Comparison of ENCODE assay signal across 20 mouse cellular contexts in genomic region chr12:95994963-95995362, GRCm38 (mm10).
DNase-seq lines count a peak whose midpoint lies in the region; ATAC-seq and TF ChIP-seq lines count a peak whose summit lies in the region.
"Had no signal": no experiment of that assay in that cellular context is flagged by ENCODE, and none has a peak within 500 bp of the region (broad histone marks: within the 10 kb centered on the region; RNA-seq: fewer than 3 reads in every experiment).

No protein-coding gene starts in this region.

- ATAC-seq in limb, embryonic 12.5 days (ENCODE audit: insufficient number of reproducible peaks, insufficient read depth, low FRiP score, low TSS enrichment, low read depth): no peak
- peak; percentile 86 for ATAC-seq in limb, embryonic 13.5 days (ENCODE audit: low FRiP score, low read depth)
- no peak for ATAC-seq in forebrain, postnatal 0 days
- ATAC-seq: CD4-positive, CD25-positive, alpha-beta regulatory T cell, adult 4 months; forebrain, embryonic 16.5 days; intestine, embryonic 16.5 days had no signal

- no peak overlapping the region for H3K4me3 ChIP-seq in limb, embryonic 12.5 days (replicated peaks)
- no peak overlapping the region for H3K4me3 ChIP-seq in limb, embryonic 10.5 days
- H3K4me3 ChIP-seq in limb, embryonic 13.5 days: no peak overlapping the region
- no peak overlapping the region for H3K4me3 ChIP-seq in midbrain, embryonic 10.5 days
- no peak overlapping the region for H3K4me3 ChIP-seq in forebrain, postnatal 0 days (ENCODE audit: low read depth, low read length)
- H3K4me3 ChIP-seq: forebrain, embryonic 12.5 days; heart, embryonic 12.5 days; hindbrain, embryonic 15.5 days had no signal

- peak; percentile 9 for DNase-seq in adrenal gland, postnatal 10 days
- no peak for DNase-seq in adrenal gland, adult 18-20 months (ENCODE audit: low spot score in 2 of 2)
- DNase-seq in limb, embryonic 10.5 days (ENCODE audit: low spot score): no peak
- DNase-seq in midbrain, embryonic 10.5 days (ENCODE audit: low spot score): no peak
- no peak for DNase-seq in forebrain, postnatal 0 days
- DNase-seq: adrenal gland, postnatal 14 days; B cell, adult 2 months; cerebellum, adult 18-20 months; cerebellum, adult 9-11 months; gastrocnemius, postnatal 14 days; heart, postnatal 36 days had no signal

- WGBS in limb, embryonic 12.5 days: 41% methylated on average over 2 of the region's 2 CpGs
- WGBS in limb, embryonic 10.5 days: 76% methylated on average over 2 of the region's 2 CpGs
- WGBS in limb, embryonic 13.5 days: 23% methylated on average over 2 of the region's 2 CpGs
- 79% methylated on average over 2 of the region's 2 CpGs for WGBS in midbrain, embryonic 10.5 days
- 36% methylated on average over 2 of the region's 2 CpGs for WGBS in forebrain, postnatal 0 days

- no peaks in the 10 kb centered on the region for H3K9me3 ChIP-seq in limb, embryonic 12.5 days
- H3K9me3 ChIP-seq in limb, embryonic 10.5 days (replicated peaks): no peaks in the 10 kb centered on the region
- no peaks in the 10 kb centered on the region for H3K9me3 ChIP-seq in limb, embryonic 13.5 days
- no peaks in the 10 kb centered on the region for H3K9me3 ChIP-seq in midbrain, embryonic 10.5 days (replicated peaks)
- no peaks in the 10 kb centered on the region for H3K9me3 ChIP-seq in forebrain, postnatal 0 days (ENCODE audit: low read length)
- H3K9me3 ChIP-seq: forebrain, embryonic 12.5 days; heart, embryonic 12.5 days; hindbrain, embryonic 15.5 days had no signal

- no peak for TF ChIP-seq CTCF in forebrain, postnatal 0 days (IDR thresholded peaks at IDR 0.05; ENCODE audit: low read depth)

- H3K36me3 ChIP-seq in limb, embryonic 12.5 days: no peaks in the 10 kb centered on the region
- H3K36me3 ChIP-seq in limb, embryonic 10.5 days: no peaks in the 10 kb centered on the region
- no peaks in the 10 kb centered on the region for H3K36me3 ChIP-seq in limb, embryonic 13.5 days
- no peaks in the 10 kb centered on the region for H3K36me3 ChIP-seq in midbrain, embryonic 10.5 days
- no peaks in the 10 kb centered on the region for H3K36me3 ChIP-seq in forebrain, postnatal 0 days (ENCODE audit: insufficient read depth)
- H3K36me3 ChIP-seq: forebrain, embryonic 12.5 days; G1E; heart, embryonic 12.5 days; hindbrain, embryonic 15.5 days had no signal

- no peak overlapping the region for H3K4me2 ChIP-seq in limb, embryonic 12.5 days
- H3K4me2 ChIP-seq in limb, embryonic 13.5 days (replicated peaks): no peak overlapping the region
- H3K4me2 ChIP-seq in forebrain, postnatal 0 days (ENCODE audit: low read depth): no peak overlapping the region
- H3K4me2 ChIP-seq: forebrain, embryonic 12.5 days; heart, embryonic 12.5 days; hindbrain, embryonic 15.5 days had no signal

- no peak overlapping the region for H3K9ac ChIP-seq in limb, embryonic 12.5 days (replicated peaks)
- no peak overlapping the region for H3K9ac ChIP-seq in limb, embryonic 13.5 days
- no peak overlapping the region for H3K9ac ChIP-seq in forebrain, postnatal 0 days
- H3K9ac ChIP-seq: forebrain, embryonic 12.5 days; heart, embryonic 12.5 days; hindbrain, embryonic 15.5 days had no signal

- no peaks in the 10 kb centered on the region for H3K27me3 ChIP-seq in limb, embryonic 12.5 days
- no peaks in the 10 kb centered on the region for H3K27me3 ChIP-seq in limb, embryonic 10.5 days (ENCODE audit: low read depth, poor library complexity, severe bottlenecking)
- no peaks in the 10 kb centered on the region for H3K27me3 ChIP-seq in limb, embryonic 13.5 days
- no peaks in the 10 kb centered on the region for H3K27me3 ChIP-seq in midbrain, embryonic 10.5 days (ENCODE audit: low read depth, poor library complexity, severe bottlenecking)
- no peaks in the 10 kb centered on the region for H3K27me3 ChIP-seq in forebrain, postnatal 0 days (ENCODE audit: insufficient read depth, low read length)
- H3K27me3 ChIP-seq: forebrain, embryonic 12.5 days; heart, embryonic 12.5 days; hindbrain, embryonic 15.5 days had no signal

- H3K27ac ChIP-seq in limb, embryonic 12.5 days: peak overlapping the region; percentile 31; the same call in 1 of the 2 replicates
- no peak overlapping the region for H3K27ac ChIP-seq in limb, embryonic 10.5 days
- H3K27ac ChIP-seq in limb, embryonic 13.5 days: peak overlapping the region; percentile 39; the same call in 1 of the 2 replicates
- no peak overlapping the region for H3K27ac ChIP-seq in midbrain, embryonic 10.5 days (replicated peaks)
- H3K27ac ChIP-seq in forebrain, postnatal 0 days (ENCODE audit: low read depth, low read length): no peak overlapping the region
- H3K27ac ChIP-seq: forebrain, embryonic 12.5 days; hindbrain, embryonic 15.5 days had no signal

- no peaks in the 10 kb centered on the region for H3K4me1 ChIP-seq in limb, embryonic 12.5 days (replicated peaks)
- H3K4me1 ChIP-seq in limb, embryonic 10.5 days: no peaks in the 10 kb centered on the region
- H3K4me1 ChIP-seq in limb, embryonic 13.5 days: peaks cover 7% of the 10 kb centered on the region
- H3K4me1 ChIP-seq in midbrain, embryonic 10.5 days: no peaks in the 10 kb centered on the region
- H3K4me1 ChIP-seq in forebrain, postnatal 0 days (ENCODE audit: insufficient read depth): no peaks in the 10 kb centered on the region
- H3K4me1 ChIP-seq: forebrain, embryonic 12.5 days; heart, embryonic 12.5 days; hindbrain, embryonic 15.5 days had no signal

Comparison
In these comparisons a context has a peak if more than half of its experiments do, and no peak if none do; other contexts are left out.
1. H3K27ac ChIP-seq: peak in limb, embryonic 12.5 days (single experiment) and limb, embryonic 13.5 days (single experiment); none in limb, embryonic 10.5 days (single experiment), midbrain, embryonic 10.5 days (single experiment) and forebrain, postnatal 0 days (single experiment).